Mouse (Mus musculus) T-cell, adult 2 months (primary cell): ENCODE measurements around the gene Pak1.

Experiments
- DNase-seq: peaks from one replicate; pipeline ENCODE4 v3.0.0; 2022; ENCODE audit warnings: low spot score

Pak1 gene

DNA sequence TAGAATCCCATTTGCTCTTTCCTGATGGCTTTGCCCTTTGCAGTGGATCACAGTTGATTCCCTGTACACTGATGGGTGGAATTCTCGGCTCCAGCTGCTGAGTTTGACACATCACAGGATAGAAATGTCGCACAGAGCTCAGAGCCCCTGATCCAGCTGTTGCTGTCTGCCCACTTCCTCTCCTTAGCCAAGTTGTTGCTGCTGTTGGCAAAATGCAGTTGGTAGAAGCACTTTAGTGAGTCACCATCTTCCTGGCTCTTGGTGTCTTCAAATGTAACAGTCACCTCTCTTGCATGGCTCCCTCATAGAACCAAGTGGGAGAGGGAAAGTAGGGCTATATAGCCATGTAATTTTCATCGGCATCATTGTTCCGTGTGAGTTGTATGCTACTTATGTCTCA lies 11.2 kb upstream of the Pak1 start:
- DNase-seq = no peak

DNA sequence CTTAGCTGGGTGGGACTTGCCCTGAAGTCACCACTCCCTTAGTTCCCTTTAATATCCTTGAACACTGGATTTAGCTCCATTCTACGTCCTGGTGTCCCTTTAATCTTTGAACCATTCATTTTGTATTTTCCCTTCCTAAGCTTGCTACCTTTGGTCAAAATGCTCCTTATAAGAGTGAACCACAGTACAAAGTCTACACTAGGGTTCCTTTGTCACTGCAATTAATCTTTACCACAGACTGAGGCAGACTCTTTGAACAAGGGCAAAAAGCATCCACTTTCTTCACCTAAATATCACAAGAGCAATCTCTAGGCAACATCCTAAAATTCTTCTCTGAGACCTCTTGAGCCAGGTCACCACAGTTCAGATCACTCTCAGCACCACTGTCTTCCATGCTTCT lies 8.1 kb upstream of the Pak1 start:
- DNase-seq = no peak

DNA sequence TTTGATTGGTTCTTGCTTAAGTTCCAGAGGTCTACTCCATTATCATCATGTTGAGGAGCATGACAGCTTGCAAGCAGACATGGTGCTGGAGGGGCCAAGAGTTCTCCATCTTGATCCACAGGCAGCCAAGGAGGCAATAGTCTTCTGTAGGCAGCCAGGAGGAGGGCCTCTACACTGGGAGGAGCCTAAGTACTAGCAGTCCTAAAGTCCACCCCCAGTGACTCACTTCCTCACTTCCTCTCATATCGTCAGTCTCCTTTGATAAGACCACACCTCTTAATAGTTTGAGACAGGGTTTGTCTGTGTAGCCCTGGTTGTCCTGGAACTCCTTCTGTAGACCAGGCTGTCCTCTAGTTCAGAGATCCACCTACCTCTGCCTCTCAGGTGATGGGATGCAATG lies 7.5 kb upstream of the Pak1 start:
- no peak for DNase-seq

DNA sequence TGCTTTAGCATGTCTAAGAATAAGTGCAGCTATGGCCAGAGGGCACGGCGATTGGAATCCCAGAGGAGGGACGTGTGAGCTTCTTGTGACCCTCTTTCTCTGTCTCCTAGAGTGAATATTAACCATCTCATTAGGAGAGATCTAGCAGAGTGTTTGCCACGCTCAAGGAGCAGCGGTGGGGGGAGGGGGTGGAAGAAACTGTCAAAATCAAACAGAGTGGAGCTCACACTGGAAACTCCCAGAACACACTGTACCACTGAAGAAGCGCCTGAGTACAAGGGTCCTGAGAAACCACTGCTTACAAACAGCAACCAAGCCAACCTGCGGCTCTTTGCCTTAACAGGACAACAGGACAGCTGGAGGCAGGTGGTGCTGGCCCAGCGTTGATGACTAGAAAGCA lies 6.8 kb upstream of the Pak1 start:
- DNase-seq = no peak

DNA sequence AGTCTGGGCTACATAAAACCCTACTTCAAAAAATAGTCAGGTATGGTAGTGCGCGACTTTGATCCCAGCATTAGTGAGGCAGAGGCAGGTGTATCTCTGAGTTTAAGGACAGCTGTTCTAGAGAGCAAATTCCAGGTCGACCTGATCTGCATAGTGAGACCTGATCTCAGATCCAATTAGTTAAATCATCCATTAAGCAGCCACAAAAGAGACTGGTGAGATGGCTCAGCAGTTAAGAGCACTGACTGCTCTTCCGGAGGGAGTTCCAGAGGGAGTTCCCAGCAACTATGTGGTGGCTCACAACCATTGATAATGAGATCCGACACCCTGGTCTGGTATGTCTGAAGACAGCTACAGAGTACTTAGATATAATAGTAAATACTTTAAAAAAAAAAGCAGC lies 4.8 kb upstream of the Pak1 start:
- no peak for DNase-seq

DNA sequence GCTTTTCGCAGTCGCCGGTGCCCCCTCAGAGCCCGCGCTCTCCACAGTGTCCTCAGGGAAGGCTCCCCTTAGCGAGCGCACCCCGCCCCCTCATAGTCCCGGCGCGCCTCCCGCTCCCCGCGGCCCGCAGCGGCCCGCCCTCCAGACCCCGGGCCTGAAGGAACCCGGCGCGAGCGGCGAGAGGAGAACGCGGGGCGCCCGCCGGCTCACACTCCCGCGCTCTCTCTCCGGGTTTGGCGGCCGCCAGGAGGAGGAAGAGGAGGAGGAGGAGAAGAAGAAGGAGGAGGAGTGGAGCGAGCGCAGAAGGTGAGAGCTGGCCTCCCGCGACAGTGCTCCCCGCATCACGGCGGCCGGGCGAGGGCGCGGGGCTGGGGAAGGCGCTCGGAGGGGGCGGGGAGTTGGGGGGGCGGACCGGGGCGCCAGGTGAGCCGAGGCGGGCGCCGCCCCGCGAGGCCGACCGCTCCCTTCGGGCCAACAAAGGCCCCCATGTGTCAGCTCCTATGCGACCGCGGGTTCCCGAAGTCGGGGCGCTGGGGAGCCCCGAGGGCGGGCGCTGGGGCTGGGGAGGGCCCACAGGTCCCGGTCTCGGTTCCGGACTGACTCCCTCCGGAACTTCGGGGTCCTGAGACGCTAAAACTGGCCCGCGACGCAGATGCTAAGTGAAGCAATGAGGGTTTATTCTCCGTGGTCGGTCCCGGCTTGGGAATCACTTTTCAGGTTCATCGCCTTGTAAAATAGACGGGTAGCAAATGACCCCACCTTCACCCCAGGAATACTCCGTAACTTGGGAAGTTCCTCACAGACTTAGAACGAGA lies 535 bp downstream of the Pak1 start:
- DNase-seq = peak; percentile 17

DNA sequence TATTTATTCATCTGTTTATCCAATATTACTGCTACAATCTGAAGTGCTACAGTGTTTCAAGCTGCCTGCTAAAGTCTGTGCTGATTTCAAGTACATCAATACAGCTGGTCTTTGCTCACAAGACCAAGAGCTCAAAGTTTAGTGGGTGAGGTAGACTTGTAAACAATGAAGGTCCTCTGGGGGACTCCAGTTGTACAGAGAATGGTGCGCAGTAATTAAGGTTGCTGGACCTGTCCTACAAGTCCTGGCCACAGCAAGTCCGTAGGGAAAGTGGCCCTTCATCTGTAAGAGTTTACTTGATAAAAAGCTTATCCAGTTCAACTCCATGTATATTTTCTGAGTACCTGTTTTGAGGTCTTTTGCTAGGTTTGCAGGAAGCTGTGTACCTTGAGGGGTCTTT lies 1.9 kb downstream of the Pak1 start:
- no peak for DNase-seq

DNA sequence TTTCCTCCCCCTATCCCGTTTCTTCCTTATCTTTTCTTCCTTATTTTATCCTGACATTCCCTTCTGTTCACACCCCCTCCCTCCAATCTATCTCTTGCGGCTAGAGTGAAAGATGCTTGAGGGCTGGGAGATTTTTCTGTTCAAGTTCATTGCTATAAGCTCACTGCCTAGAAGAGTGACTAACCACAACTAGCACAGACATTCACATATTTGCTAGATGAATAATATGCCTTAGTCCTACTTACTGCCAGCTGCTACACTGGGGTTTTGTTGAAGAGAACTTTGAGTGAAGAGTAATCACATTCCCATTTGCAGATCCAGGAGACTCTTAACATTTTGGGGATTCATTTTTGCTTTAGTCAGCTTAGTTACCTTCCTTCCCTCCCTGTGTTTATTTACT lies 4.0 kb downstream of the Pak1 start:
- DNase-seq = no peak

DNA sequence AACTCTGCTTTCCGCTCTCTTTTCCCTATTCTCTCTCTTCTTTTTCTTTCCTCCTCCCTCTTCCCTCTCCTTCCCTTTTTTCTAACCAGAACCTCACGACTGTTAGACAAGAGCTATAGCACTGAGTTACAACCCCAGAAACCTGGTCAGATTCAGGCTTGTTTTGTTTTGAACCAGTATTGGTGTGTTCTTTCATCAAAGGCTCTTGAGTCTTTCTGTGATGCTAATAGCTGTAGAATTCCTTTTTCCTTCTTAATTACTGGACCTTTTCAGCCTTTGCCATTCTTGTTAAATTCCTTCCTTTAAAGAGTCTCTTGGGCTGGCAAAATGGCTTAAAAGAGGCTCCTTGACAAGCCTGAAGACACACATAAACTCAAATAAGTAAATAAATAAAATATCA lies 14.8 kb downstream of the Pak1 start:
- DNase-seq = no peak

DNA sequence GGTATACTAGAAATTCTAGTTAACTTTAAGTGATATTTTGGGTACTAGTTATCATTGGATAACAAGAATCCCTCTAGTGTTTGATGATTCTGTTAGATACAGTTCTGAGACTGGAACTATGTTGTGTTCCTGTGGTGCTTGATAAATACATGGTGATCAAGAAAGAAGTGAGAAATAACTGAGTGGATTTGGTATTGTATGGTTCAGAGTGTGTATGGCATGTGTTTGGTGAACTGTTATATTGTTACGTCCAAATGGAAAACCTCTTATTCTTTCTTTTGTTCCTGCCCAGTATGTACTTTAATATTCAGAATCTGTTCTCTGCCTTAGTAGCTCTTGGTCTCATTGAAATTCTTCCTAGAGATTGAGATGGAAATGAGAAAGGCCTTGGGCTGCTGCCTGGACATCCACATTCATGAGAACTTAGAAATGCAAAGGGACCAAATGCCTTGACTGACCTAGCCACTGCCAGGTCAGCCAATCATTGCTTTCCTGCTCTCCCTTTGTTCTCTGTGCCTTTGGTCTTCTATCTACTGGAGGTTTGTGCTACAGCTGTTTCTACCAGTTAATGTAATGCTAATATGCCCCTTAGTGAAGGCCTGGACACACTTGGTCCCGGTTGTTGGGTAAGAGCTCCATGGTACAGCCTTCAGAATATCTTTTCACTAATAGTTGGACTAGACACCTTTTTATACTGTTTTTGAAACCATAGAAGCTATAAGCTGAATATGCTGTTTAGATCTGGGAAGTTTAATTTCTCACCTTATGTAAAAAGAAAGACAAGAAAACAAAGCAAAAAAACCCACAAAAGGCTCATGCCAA lies 16.1 kb downstream of the Pak1 start:
- DNase-seq = no peak

DNA sequence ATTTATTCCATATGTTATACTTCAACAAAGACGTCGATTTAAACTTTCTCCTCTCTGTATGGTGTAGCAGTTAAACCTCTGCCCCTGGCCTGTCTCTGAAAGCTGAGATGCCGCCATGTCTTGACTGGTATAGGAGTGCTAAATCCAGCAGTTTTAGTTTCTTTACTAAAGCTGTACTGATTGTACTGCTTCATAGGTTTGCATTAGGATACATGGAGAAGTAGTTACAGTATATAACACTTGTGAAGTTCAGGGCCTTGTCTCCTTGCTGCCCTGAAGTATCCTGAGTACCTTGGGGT lies 16.7 kb downstream of the Pak1 start:
- DNase-seq = no peak

DNA sequence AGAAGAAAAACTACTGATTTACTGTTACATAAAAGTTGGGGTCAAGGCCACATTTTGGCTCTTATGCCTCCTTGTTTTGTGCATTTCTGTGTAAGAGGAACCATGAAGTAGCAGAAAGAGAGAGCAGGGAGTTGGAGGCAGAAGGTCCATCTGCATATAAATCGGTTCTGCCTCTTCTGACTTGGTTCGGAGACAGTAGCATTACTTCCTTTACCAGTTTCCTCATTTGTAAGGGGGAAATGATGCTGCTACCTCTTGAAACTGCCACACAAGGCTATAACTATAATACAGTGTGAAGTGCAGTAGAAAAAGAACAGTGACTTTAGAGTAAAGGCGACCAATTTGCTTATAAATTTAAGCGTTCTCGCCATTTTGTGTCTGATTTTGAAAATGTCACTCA lies 21.0 kb downstream of the Pak1 start:
- DNase-seq = no peak

DNA sequence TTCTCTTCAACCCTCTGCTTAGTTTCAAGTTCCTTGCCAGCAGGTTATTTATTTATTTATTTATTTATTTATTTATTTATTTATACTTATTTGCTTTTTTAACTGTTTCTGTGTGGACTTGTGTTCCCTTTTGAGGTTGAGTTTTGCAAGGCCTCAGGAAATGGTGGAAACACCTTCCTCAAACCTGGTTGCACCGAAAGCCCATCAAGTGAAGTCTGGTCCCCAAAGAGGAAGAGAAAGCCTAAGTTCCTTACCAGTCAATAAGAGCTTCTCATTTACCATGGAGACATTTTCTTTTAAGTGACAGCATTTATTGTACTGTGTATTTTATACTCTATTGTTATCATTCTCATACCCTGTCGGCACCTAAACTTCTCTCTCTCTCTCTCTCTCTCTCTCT lies 33.5 kb downstream of the Pak1 start:
- no peak for DNase-seq

DNA sequence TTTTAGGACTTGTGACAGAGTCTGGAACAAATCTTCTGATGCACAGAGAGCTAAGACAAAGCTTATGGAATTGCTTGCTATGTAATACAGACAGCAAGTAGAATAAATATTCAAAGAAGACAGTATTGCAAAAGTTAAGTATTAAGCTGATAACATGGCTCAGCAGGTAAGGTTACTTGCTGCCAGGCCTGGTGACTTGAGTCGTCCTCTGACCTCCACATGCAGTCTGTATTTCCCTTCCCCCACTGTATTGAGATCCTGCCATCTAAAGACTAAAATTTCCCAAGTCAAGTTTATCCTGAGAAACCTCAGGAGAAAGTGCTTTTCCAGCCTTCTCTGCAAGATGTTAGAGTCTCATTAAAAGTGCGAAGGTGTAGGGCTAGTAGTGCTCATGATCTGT lies 40.8 kb downstream of the Pak1 start:
- no peak for DNase-seq

DNA sequence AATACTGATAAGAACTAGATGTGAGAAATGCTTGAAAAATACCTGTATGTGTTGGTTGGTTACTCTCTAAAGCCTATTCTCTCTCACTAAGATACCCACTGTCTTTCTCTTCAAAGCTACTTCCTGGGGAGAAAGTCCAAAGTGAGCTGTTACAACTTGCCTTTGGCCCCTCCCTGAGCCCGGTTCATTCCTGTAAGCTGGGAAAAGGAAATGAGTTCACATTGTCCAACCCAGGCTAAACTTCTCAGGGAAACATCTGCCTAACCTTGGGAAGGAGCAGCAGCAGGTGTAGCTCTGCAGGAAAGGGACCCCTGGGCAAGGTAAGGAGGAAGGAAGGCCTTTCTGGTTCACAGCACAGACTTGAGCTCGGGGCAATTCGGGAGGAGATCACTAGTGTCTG lies 42.4 kb downstream of the Pak1 start:
- DNase-seq = no peak

DNA sequence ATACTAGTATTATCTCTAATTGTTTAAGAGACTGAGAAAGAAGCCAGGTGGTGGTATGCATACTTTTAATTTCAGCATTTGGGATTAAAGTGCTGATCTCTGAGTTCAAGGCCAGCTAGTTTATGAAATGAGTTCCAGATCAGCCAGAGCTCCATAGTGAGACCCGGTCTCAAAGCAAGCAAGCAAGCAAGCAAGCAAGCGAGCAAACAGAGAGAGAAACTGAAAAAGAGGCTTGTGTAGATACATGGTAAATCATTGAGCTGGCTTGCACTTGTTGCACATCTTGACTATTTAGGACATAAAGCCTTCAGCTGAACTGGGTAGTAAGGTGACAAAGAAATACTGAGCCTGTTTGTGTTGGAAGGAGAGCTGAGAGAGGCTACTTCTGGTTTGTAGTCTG lies 44.6 kb downstream of the Pak1 start:
- no peak for DNase-seq

DNA sequence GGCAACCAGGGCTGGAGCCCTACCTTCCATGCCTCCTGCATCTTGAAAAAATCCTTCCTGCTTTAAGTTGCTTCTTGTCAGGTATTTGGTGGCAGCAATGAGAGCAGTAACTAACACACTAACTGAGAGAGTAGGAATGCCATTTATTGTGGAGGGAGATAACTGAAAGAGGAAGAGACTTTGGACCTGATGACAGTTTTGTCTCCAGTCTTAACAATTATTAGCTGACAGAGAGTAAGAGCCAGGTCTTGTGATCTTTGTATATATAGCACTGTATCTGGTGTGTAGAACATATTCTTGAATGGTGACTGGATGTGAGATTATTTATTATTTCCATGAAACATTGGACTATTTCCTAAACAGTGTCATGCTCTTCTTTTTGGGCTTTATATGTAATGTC lies 50.2 kb downstream of the Pak1 start:
- DNase-seq = no peak

DNA sequence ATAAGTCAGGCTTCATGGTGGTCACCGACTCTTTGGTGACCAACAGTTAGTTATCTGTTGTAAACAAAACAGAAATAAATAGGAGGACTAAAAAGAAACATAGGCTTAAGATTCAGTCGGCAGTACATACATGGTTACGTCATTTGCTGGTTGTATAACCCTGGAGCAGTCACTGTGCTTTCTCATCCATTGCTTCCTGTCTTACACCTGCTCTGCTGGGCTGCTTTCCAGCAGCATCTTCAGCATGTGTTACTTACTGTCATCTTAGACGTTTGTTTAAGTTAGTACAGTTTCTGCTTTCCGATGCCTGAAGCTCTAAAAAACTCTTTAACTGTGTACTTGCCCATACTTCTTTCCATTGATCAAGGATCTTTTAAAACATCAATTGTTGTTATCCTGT lies 53.0 kb downstream of the Pak1 start:
- no peak for DNase-seq

DNA sequence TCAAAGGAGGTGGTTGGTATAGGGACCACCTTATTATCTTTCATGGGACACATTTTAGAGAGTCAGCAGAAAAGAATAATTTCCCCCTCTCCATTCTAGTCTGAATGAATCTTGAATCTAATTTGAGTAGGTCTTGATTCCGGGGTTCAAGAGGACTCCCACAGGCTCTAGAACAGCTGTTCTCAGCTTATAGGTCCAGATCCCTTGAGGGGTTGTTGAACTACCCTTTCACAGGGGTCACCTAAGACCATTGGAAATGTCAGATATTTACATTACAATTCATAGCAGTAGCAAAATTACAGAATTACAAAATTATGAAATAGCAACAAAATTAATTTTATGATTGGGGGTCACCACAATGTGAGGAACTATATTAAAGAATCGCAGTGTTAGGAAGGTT lies 54.0 kb downstream of the Pak1 start:
- no peak for DNase-seq

DNA sequence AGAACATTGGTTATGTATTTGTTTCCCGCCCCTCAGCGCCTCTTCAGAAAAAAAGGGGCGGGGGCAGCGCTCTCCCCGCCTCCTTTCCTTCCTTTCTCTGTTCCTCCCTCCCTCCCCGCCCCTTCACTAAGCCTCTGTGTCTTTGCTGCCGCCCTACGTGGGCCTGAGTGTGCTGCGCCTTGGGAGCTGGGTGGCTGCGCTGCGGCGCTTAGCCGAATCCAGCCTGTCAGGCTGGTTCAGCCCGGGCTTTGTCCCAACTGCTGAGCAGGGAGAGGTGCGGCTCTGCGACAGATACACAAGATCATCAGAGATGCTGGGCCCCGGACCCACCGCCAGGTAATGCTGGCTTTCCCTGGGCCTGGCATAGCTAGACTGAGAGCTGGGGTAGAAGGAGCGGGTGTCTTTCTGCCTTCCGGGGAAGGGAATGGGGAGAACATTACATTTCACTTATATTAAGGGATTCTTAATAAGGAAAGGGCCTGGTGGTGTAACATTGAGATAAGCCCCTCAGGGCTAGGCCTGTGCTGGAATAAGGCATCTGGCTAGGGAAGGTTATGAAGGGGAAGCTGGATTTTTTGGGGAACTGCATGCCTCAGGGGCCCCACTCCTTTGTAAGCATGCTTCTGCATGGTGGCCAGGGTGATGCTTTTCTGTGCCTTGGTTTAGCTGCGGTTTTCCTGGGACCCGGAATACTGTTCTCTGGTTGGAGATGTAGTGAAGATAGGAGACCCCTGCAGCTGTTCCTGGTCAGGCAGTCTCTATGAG lies 54.6 kb downstream of the Pak1 start:
- DNase-seq = peak; percentile 78

DNA sequence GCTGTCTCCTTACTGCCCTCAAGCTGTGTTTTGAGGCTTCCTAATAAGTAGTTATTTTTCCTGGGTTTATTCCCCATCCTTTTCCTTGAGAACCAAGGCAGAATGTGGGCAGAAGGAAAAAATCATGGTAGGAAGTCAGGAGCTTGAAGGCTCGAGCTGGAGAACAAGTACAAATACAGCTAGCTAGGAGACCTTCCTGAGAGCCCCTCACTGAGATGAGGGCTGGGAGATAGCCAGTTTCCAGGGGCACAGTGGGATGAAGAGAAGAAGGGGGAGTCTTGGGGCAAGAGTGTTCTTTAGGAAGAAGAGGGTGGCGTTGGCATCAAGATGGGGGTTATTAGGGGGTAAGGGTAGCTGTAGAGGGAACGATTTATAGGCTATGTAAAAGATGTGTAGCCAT lies 56.1 kb downstream of the Pak1 start:
- DNase-seq = no peak

DNA sequence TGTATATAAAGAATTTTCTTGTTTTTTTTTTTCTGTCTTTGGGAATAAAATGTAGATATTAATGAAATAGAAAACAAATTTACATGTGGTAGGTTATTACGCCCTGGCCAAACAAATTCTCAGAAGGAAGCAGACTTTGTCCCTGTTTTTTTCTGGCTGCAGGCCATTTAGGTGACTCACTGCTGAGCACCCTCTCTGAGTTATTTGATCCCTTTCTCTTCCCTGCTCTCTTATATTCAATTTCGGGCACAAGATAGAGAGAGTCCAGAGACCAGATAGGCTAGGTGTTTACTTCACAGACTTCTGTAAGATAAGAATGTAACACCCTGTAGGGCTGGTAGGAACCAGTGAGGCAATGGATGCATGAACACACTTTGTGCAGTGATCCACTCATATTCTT lies 57.2 kb downstream of the Pak1 start:
- DNase-seq = no peak

DNA sequence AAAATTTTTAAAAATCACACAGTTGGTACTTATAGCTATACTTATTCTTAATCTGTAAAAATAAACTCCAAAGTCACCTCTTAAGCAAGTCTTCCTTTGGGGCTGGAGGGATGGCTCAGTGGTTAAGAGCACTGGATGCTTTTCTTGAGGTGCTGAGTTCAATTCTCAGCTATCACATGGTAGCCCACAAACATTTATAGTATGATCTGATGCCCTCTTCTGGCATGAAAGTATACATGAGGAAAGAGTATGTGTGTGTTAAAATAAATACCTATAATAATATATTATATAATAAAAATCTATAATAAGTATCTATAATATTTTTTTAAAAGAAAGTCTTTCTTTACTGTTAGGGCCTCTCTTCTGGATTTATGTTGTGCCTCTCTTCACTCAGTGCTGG lies 58.2 kb downstream of the Pak1 start:
- DNase-seq = no peak
